Mouse (Mus musculus) stomach, embryonic 16.5 days (tissue): ENCODE results near the gene Sept14. TPM values are rescaled to one million over a fixed set of nuclear protein-coding genes. Genes with fewer than 3 reads are reported as not detected.
"Not testable (repeated sequence)": the region's sequence is repeated elsewhere in the genome, so short reads cannot be mapped to it uniquely, and the experiment has no call there.

Experiments
- ATAC-seq: fragments of 200-750 bp; cut with Nextera tagmentation; 2 replicates; pipeline ENCODE4 v1.8.0; 2017; ENCODE audit warnings: moderate number of reproducible peaks, moderate TSS enrichment; ENCODE audit not compliant: insufficient read depth, low FRiP score
- H3K27ac ChIP-seq: fragments of 300-500 bp; sonication (generic); 2 replicates; pipeline ENCODE4 v1.5.1; 2014; ENCODE audit warnings: low read length
- H3K27me3 ChIP-seq: fragments of 300-500 bp; sonication (generic); 2 replicates; pipeline ENCODE4 v1.6.1; 2014; ENCODE audit warnings: low read length, control low read depth, mixed read lengths; ENCODE audit not compliant: control insufficient read depth, insufficient read depth
- H3K36me3 ChIP-seq: fragments of 300-500 bp; sonication (generic); 2 replicates; pipeline ENCODE4 v1.6.1; 2014; ENCODE audit warnings: low read length; ENCODE audit not compliant: control insufficient read depth, insufficient read depth
- H3K4me1 ChIP-seq: fragments of 300-500 bp; sonication (generic); 2 replicates; pipeline ENCODE4 v1.6.1; 2014; ENCODE audit warnings: low read length, control low read depth, mixed read lengths; ENCODE audit not compliant: control insufficient read depth, insufficient read depth
- H3K4me2 ChIP-seq: fragments of 300-500 bp; sonication (generic); 2 replicates; pipeline ENCODE4 v1.6.1; 2014; ENCODE audit warnings: low read depth, low read length, mixed read lengths
- H3K4me3 ChIP-seq: fragments of 300-500 bp; sonication (generic); replicated peaks from 2 replicates; pipeline ENCODE4 v1.5.1; 2014; ENCODE audit warnings: mild to moderate bottlenecking, low read length
- H3K9ac ChIP-seq: fragments of 300-500 bp; sonication (generic); 2 replicates; pipeline ENCODE4 v1.6.1; 2014; ENCODE audit warnings: low read length
- H3K9me3 ChIP-seq: fragments of 300-500 bp; sonication (generic); replicated peaks from 2 replicates; pipeline ENCODE4 v1.6.1; 2016; ENCODE audit warnings: low read length, control low read depth; ENCODE audit not compliant: control insufficient read depth
- WGBS: fragments of 180-500 bp; shearing (Covaris S2); extraction: QIAGEN DNeasy Blood & Tissue Kit; methylation state at CpG from one replicate; pipeline ENCODE4 v1.1.7; 2014; 5-methylcytosine and 5-hydroxymethylcytosine counted together
- polyA plus RNA-seq: library from polyadenylated mRNA; unstranded; fragments of >200 nt; fragmentation: Nextera tagmentation; extraction: Ambion mirVana; gene quantifications from 2 replicates; pipeline ENCODE4 v1.2.1, GENCODE M21; 2015

The Sept14 gene
- polyA plus RNA-seq, 1 experiment from 2014 or later: not detected

DNA sequence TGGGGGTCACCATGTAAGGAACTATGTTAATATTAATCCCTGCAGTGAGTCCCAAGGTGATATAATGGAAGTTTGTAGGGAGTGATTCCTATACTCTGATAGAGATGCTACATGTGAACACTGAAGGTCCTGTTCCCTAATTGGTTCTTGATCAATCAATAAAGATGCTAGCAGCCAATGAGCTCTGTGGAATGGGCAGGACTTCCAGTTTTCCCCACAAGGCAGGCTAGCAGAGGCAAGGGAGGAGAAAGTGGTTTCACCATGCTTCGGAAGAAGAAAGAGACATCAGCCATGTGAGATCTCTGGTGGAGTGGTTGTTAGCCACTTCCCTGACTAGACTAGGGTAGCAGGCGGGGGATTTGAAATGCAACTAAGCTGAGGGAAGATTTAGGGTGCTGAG is 7.8 kb downstream of the Sept14 start:
- H3K9me3 ChIP-seq: no peaks in the 10 kb centered on the region
- no peaks in the 10 kb centered on the region for H3K27me3 ChIP-seq
- WGBS: 32% methylated on average over 2 of the region's 2 CpGs
- H3K4me2 ChIP-seq: 0 out of 2 replicates have a peak overlapping the region, but pooled peaks have one; percentile 15
- H3K27ac ChIP-seq: no peak overlapping the region
- no peak overlapping the region for H3K9ac ChIP-seq
- no peak overlapping the region; the same call in 1 of the 2 replicates for H3K4me3 ChIP-seq
- H3K4me1 ChIP-seq: no peaks in the 10 kb centered on the region
- no peak for ATAC-seq
- no peaks in the 10 kb centered on the region for H3K36me3 ChIP-seq

DNA sequence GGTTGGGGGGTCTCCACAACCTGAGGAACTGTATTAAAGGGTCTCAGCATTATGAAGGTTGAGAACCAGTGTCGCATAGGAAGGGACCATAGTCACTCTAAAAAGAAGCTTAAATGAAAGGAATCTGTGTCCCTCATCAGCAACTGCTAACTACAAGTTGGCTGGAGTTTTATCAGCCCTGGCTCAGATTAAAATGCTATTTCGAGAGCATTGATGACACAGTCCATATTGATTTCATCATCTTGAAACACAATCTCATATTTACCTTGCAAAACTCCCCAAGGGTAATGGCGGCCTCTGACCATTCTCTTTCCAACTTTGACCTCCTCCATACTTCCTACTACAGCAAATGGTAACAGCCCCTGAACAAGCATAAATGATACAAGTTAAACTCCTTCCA is 17.8 kb downstream of the Sept14 start:
- Histone ChIP-seq H3K36me3 (no peaks in the 10 kb centered on the region), H3K27ac (no peak overlapping the region), H3K4me2 (no peak overlapping the region), H3K27me3 (no peaks in the 10 kb centered on the region), H3K4me3 (no peak overlapping the region), H3K4me1 (no peaks in the 10 kb centered on the region), H3K9ac (no peak overlapping the region), H3K9me3 (no peaks in the 10 kb centered on the region)
- no peak for ATAC-seq
- 77% methylated on average over 3 of the region's 3 CpGs for WGBS

DNA sequence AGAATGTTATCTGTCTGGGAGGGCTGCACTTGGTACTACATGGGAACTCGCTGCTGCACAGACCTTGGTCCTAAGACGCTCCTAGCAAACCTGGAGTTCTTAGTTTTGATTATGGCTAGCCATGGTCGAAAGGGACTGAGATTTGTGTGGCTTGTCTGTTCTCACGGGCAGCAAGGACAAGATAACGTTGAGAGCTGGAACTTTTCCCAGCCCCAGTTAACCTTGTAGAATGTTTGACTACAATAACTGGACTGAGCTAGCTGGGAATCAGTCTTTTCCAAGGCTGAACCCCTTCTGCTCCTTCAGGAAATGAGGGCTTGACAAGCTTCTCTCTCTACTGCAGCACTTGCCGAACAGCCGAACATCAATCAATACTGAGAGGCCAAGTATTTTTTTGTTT is 20.7 kb downstream of the Sept14 start:
- H3K4me3 ChIP-seq: no peak overlapping the region
- 72% methylated on average over 7 of the region's 7 CpGs for WGBS
- H3K27ac ChIP-seq: no peak overlapping the region
- no peaks in the 10 kb centered on the region for H3K4me1 ChIP-seq
- no peaks in the 10 kb centered on the region for H3K36me3 ChIP-seq
- ATAC-seq: no peak
- H3K27me3 ChIP-seq: no peaks in the 10 kb centered on the region
- no peak overlapping the region for H3K4me2 ChIP-seq
- no peak overlapping the region for H3K9ac ChIP-seq
- no peaks in the 10 kb centered on the region for H3K9me3 ChIP-seq

DNA sequence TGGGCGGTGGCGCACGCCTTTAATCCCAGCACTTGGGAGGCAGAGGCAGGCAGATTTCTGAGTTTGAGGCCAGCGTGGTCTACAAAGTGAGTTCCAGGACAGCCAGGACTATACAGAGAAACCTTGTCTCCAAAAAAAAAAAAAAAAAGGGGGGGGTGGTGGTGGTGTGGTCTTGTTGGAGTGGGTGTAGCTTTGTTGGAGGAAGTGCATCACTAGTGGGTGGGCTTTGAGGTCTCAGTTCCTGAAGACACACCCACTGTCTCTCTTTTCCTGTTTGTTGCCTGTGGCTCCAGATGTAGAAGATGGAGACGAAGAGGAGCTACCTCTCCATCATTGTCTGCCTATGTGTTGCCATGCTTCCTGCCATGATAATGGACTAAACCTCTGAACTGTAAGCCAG is 23.2 kb downstream of the Sept14 start:
- not testable (repeated sequence) for H3K9ac ChIP-seq, H3K4me3 ChIP-seq, H3K4me2 ChIP-seq, H3K9me3 ChIP-seq, H3K4me1 ChIP-seq, H3K36me3 ChIP-seq, H3K27ac ChIP-seq, H3K27me3 ChIP-seq, ATAC-seq
- WGBS: 93% methylated on average over 5 of the region's 5 CpGs

DNA sequence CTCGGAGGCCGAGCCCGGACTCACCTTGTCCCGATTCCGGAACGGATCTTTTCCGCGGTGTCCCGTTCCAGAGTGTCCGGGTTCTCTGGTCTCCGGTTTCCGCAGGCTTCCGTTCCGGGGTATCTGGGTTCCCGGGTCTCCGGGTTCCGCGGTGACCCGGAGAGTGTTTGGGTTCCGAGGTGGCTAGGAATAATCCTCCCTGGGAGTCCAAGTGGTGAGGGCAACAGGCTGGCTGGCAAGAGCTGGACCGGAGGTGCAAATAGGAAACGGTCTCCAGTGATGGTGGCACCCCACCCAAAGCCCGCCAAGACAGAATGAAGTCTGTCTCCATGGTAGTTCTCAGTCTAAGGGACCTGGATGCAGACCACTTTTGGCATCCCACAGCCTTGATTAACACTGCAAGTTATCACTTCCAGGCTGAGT is 38.3 kb downstream of the Sept14 start, which contains the start of gene Zfp11:
Gene Zfp11 (minus strand): TSS at position 64 of the 423 bp plus-strand sequence.
- peak within 1 kb of the TSS; percentile 79 for H3K4me2 ChIP-seq
- H3K9me3 ChIP-seq: no peaks in the 10 kb centered on the region; the same call in 1 of the 2 replicates
- 2% methylated on average over 23 of the region's 23 CpGs for WGBS
- no peaks in the 10 kb centered on the region for H3K36me3 ChIP-seq
- no peaks in the 10 kb centered on the region for H3K27me3 ChIP-seq
- peak within 1 kb of the TSS; percentile 85 for H3K9ac ChIP-seq
- H3K4me3 ChIP-seq: peak within 1 kb of the TSS; percentile 72
- no peak within 1 kb of the TSS for H3K27ac ChIP-seq
- ATAC-seq: peak; percentile 81
- peaks cover 6% of the 10 kb centered on the region for H3K4me1 ChIP-seq

DNA sequence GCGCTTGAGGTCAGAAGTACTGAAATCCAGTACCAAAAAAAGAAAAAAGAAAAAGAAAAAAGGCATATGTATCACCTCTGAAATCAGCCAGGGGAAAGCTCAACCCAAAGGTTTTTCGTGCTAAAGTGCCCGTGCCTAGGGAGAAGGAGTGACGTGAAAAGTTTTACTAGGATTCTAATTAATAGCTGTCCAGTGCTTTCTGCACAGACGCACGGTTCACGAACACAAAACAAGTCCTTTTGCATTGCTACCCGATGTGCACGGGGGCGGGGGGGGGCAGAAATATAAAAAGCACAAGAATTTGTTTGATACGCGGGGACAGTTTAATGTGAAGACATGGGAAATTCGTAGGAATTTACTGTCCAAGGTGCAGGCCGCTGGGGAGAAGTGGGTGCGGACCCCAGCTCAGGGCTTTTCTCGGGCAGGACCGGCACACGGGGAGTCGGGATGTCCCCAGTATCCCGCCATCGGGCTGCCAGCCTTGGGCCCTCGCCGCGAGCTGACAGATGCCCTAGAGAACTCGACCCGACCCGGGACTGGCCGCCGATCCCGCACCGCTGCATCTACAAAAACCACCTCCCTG is 38.8 kb downstream of the Sept14 start:
- ATAC-seq: peak; percentile 53; the same call in 1 of the 2 replicates
- no peak overlapping the region for H3K27ac ChIP-seq
- H3K36me3 ChIP-seq: no peaks in the 10 kb centered on the region
- under 1% methylated on average over 31 of the region's 31 CpGs for WGBS
- peak overlapping the region; percentile 72 for H3K4me3 ChIP-seq
- no peaks in the 10 kb centered on the region; the same call in 1 of the 2 replicates for H3K9me3 ChIP-seq
- H3K27me3 ChIP-seq: no peaks in the 10 kb centered on the region
- peak overlapping the region; percentile 85 for H3K9ac ChIP-seq
- peak overlapping the region; percentile 79 for H3K4me2 ChIP-seq
- H3K4me1 ChIP-seq: peaks cover 6% of the 10 kb centered on the region

DNA sequence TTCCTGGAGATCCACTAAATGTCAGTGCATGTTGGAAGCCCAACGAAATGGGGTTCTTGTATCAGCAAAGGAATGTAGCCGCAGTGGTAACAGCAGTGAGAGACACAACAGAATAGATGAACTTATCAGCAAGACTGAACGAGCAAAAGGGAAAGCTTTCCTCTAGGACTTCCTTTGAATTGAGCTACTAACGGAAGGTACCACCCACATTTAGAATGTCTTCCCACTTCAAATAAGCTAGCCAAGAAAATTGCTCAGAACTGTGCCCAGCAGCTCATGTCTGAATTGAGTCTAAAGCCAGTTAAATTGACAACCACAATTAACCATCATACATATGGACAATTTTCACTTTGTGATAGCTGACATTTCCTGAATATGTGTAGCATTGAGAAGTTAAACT is 40.5 kb downstream of the Sept14 start:
- H3K27ac ChIP-seq: no peak overlapping the region
- H3K9ac ChIP-seq: no peak overlapping the region
- peaks cover 6% of the 10 kb centered on the region for H3K4me1 ChIP-seq
- 82% methylated on average over 4 of the region's 4 CpGs for WGBS
- no peaks in the 10 kb centered on the region for H3K36me3 ChIP-seq
- ATAC-seq: no peak
- no peaks in the 10 kb centered on the region for H3K9me3 ChIP-seq
- no peak overlapping the region for H3K4me3 ChIP-seq
- no peak overlapping the region for H3K4me2 ChIP-seq
- H3K27me3 ChIP-seq: no peaks in the 10 kb centered on the region

DNA sequence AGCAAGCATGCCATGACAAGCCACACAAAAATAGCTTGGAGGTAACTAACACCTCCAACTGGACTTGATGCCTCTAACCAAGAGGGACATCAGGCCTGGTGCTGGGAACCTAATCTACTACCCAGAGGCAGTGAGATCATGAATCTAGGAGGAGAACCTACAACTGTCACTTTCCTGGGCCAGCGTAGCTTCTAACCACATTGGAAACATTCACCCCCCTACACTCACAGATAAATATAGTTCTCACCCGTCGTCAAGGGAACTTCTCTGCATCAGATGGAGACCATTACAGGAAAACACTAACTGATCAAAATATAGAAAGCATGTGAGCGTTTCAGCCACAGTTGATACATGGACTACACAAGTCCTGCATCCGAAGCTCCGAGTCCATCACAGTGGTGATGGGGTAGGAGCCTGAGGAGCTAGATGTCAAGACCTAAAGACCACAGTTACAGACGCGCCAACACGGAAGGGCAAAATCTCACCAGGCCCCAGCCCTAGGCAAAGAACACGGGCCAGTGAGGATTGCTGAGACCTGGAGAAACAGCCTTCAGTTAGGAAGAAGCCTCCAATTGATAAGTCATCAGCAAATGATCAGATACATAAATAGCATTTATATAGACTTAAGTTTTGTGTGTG is 41.9 kb downstream of the Sept14 start:
- ATAC-seq: no peak
- no peaks in the 10 kb centered on the region for H3K36me3 ChIP-seq
- H3K4me2 ChIP-seq: no peak overlapping the region
- H3K4me3 ChIP-seq: no peak overlapping the region
- H3K9me3 ChIP-seq: no peaks in the 10 kb centered on the region
- H3K27ac ChIP-seq: no peak overlapping the region
- 94% methylated on average over 10 of the region's 10 CpGs for WGBS
- H3K4me1 ChIP-seq: peaks cover 6% of the 10 kb centered on the region
- no peaks in the 10 kb centered on the region for H3K27me3 ChIP-seq
- no peak overlapping the region for H3K9ac ChIP-seq

DNA sequence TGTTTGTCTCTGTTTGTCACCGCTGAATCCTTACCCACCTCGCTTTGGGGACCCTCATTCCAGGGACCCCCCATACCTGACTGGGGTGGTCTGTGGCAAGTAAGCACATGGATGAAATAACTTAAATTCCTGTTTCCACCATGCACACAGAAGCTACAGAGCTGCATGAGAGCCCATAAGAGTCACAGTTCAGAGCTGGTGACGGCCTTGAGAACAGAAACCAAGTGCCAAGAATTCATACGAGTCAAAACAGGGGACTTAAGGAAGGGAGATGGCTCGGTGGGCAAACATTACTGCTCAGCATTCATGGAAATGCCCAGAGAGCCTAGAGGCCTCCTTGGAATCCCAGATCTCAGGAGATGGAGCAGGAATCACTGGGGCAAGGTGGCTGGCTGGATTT is 44.2 kb downstream of the Sept14 start:
- ATAC-seq: no peak
- H3K36me3 ChIP-seq: 0 out of 2 replicates have a peak, but pooled peaks cover 4% of the 10 kb centered on the region
- H3K27ac ChIP-seq: no peak overlapping the region
- H3K9me3 ChIP-seq: no peaks in the 10 kb centered on the region
- H3K4me1 ChIP-seq: peaks cover 4% of the 10 kb centered on the region
- no peak overlapping the region for H3K4me3 ChIP-seq
- H3K27me3 ChIP-seq: no peaks in the 10 kb centered on the region
- 88% methylated on average over 5 of the region's 5 CpGs for WGBS
- H3K4me2 ChIP-seq: no peak overlapping the region
- H3K9ac ChIP-seq: no peak overlapping the region
